Comparison of ENCODE assay signal across 13 mouse cellular contexts in genomic region chr14:59949983-59950382, GRCm38 (mm10).
DNase-seq lines count a peak whose midpoint lies in the region; ATAC-seq lines count a peak whose summit lies in the region.
"Had no signal": no experiment of that assay in that cellular context is flagged by ENCODE, and none has a peak within 500 bp of the region (broad histone marks: within the 10 kb centered on the region; RNA-seq: fewer than 3 reads in every experiment).

No protein-coding gene starts in this region.

- H3K9me3 ChIP-seq in heart, embryonic 11.5 days (replicated peaks; ENCODE audit: control insufficient read depth, low read length) = no peaks in the 10 kb centered on the region
- H3K9me3 ChIP-seq in kidney, embryonic 16.5 days (ENCODE audit: low read length) = no peaks in the 10 kb centered on the region
- no peaks in the 10 kb centered on the region for H3K9me3 ChIP-seq in embryonic facial prominence, embryonic 12.5 days
- H3K9me3 ChIP-seq in limb, embryonic 13.5 days = 0 out of 2 replicates have a peak, but pooled peaks cover 5% of the 10 kb centered on the region
- no peaks in the 10 kb centered on the region for H3K9me3 ChIP-seq in intestine, embryonic 16.5 days (ENCODE audit: control insufficient read depth, low read length)

- no peak overlapping the region for H3K4me3 ChIP-seq in heart, embryonic 11.5 days (ENCODE audit: low read depth, low read length)
- no peak overlapping the region for H3K4me3 ChIP-seq in kidney, embryonic 16.5 days (ENCODE audit: low read length)
- no peak overlapping the region for H3K4me3 ChIP-seq in embryonic facial prominence, embryonic 12.5 days
- H3K4me3 ChIP-seq in limb, embryonic 13.5 days = no peak overlapping the region
- H3K4me3 ChIP-seq in intestine, embryonic 16.5 days (ENCODE audit: low read length) = no peak overlapping the region
- H3K4me3 ChIP-seq: gastrocnemius, adult 2 months had no signal

- H3K27me3 ChIP-seq in heart, embryonic 11.5 days (ENCODE audit: control insufficient read depth, insufficient read depth, low read length) = no peaks in the 10 kb centered on the region
- H3K27me3 ChIP-seq in kidney, embryonic 16.5 days (ENCODE audit: insufficient read depth, low read length) = no peaks in the 10 kb centered on the region
- H3K27me3 ChIP-seq in embryonic facial prominence, embryonic 12.5 days = no peaks in the 10 kb centered on the region
- H3K27me3 ChIP-seq in limb, embryonic 13.5 days = no peaks in the 10 kb centered on the region
- no peaks in the 10 kb centered on the region for H3K27me3 ChIP-seq in intestine, embryonic 16.5 days (replicated peaks; ENCODE audit: control insufficient read depth, insufficient read depth, low read length)

- ATAC-seq in heart, embryonic 11.5 days (replicated peaks; ENCODE audit: insufficient number of reproducible peaks, low FRiP score, low TSS enrichment) = peak; percentile 59; the same call in 1 of the 2 replicates
- ATAC-seq in kidney, embryonic 16.5 days (ENCODE audit: low FRiP score, low TSS enrichment) = peak; percentile 49; the same call in 1 of the 2 replicates
- no peak for ATAC-seq in embryonic facial prominence, embryonic 12.5 days (ENCODE audit: insufficient number of reproducible peaks, insufficient read depth, low FRiP score, low TSS enrichment)
- 0 out of 2 replicates have a peak, but pooled peaks have one; percentile 67 for ATAC-seq in limb, embryonic 13.5 days (ENCODE audit: low FRiP score, low read depth)
- ATAC-seq in intestine, embryonic 16.5 days = no peak

- no peaks in the 10 kb centered on the region for H3K36me3 ChIP-seq in heart, embryonic 11.5 days (ENCODE audit: control insufficient read depth, insufficient read depth, low read length)
- no peaks in the 10 kb centered on the region for H3K36me3 ChIP-seq in kidney, embryonic 16.5 days (ENCODE audit: insufficient read depth, low read length)
- no peaks in the 10 kb centered on the region for H3K36me3 ChIP-seq in embryonic facial prominence, embryonic 12.5 days
- no peaks in the 10 kb centered on the region for H3K36me3 ChIP-seq in limb, embryonic 13.5 days
- H3K36me3 ChIP-seq in intestine, embryonic 16.5 days (ENCODE audit: control insufficient read depth, insufficient read depth, low read length) = no peaks in the 10 kb centered on the region

- H3K27ac ChIP-seq in heart, embryonic 11.5 days (ENCODE audit: low read depth, low read length) = peak overlapping the region; percentile 71
- H3K27ac ChIP-seq in kidney, embryonic 16.5 days (ENCODE audit: low read length) = no peak overlapping the region
- H3K27ac ChIP-seq in embryonic facial prominence, embryonic 12.5 days = 0 out of 2 replicates have a peak overlapping the region, but pooled peaks have one; percentile 7
- H3K27ac ChIP-seq in limb, embryonic 13.5 days = no peak overlapping the region
- H3K27ac ChIP-seq in intestine, embryonic 16.5 days (ENCODE audit: low read length) = no peak overlapping the region
- H3K27ac ChIP-seq: gastrocnemius, adult 2 months had no signal

- H3K4me2 ChIP-seq in heart, embryonic 11.5 days = peak overlapping the region; percentile 17; the same call in 1 of the 2 replicates
- no peak overlapping the region for H3K4me2 ChIP-seq in kidney, embryonic 16.5 days (replicated peaks; ENCODE audit: low read depth, low read length)
- no peak overlapping the region for H3K4me2 ChIP-seq in embryonic facial prominence, embryonic 12.5 days (replicated peaks)
- H3K4me2 ChIP-seq in limb, embryonic 13.5 days (replicated peaks) = no peak overlapping the region
- no peak overlapping the region for H3K4me2 ChIP-seq in intestine, embryonic 16.5 days (ENCODE audit: low read depth, low read length)
- H3K4me2 ChIP-seq: liver, embryonic 11.5 days had no signal

- no peak for DNase-seq in heart, adult 18-20 months
- DNase-seq in kidney, adult 8-10 months = no peak
- DNase-seq in urinary bladder, postnatal 10 days (ENCODE audit: low spot score) = no peak
- DNase-seq: cerebellum, adult 11-12 months; gastrocnemius, adult 2 months; kidney, postnatal 14 days; thymus, adult 2 months had no signal

- H3K9ac ChIP-seq in heart, embryonic 11.5 days (ENCODE audit: low read depth, low read length) = no peak overlapping the region
- no peak overlapping the region for H3K9ac ChIP-seq in kidney, embryonic 16.5 days (replicated peaks; ENCODE audit: low read length)
- no peak overlapping the region for H3K9ac ChIP-seq in embryonic facial prominence, embryonic 12.5 days
- no peak overlapping the region for H3K9ac ChIP-seq in limb, embryonic 13.5 days
- H3K9ac ChIP-seq in intestine, embryonic 16.5 days (ENCODE audit: low read depth, low read length) = no peak overlapping the region

- H3K4me1 ChIP-seq in heart, embryonic 11.5 days (ENCODE audit: control insufficient read depth, insufficient read depth, low read length) = peaks cover 9% of the 10 kb centered on the region
- peaks cover 7% of the 10 kb centered on the region; the same call in 1 of the 2 replicates for H3K4me1 ChIP-seq in kidney, embryonic 16.5 days (ENCODE audit: insufficient read depth, low read length)
- H3K4me1 ChIP-seq in embryonic facial prominence, embryonic 12.5 days = peaks cover 7% of the 10 kb centered on the region
- H3K4me1 ChIP-seq in limb, embryonic 13.5 days = peaks cover 10% of the 10 kb centered on the region
- no peaks in the 10 kb centered on the region for H3K4me1 ChIP-seq in intestine, embryonic 16.5 days (ENCODE audit: control insufficient read depth, insufficient read depth, low read length)

- WGBS in heart, embryonic 11.5 days (ENCODE audit: insufficient replicate concordance) = 9% methylated on average over 5 of the region's 5 CpGs
- WGBS in kidney, embryonic 16.5 days = 9% methylated on average over 5 of the region's 5 CpGs
- 7% methylated on average over 5 of the region's 5 CpGs for WGBS in embryonic facial prominence, embryonic 12.5 days
- WGBS in limb, embryonic 13.5 days = 8% methylated on average over 5 of the region's 5 CpGs
- 20% methylated on average over 5 of the region's 5 CpGs for WGBS in intestine, embryonic 16.5 days

Comparison
In these comparisons a context has a peak if more than half of its experiments do, and no peak if none do; other contexts are left out.
1. ATAC-seq: peak in heart, embryonic 11.5 days (single experiment), kidney, embryonic 16.5 days (single experiment) and limb, embryonic 13.5 days (single experiment); none in embryonic facial prominence, embryonic 12.5 days (single experiment) and intestine, embryonic 16.5 days (single experiment).
2. H3K27ac ChIP-seq: peak in heart, embryonic 11.5 days (single experiment) and embryonic facial prominence, embryonic 12.5 days (single experiment); none in kidney, embryonic 16.5 days (single experiment), limb, embryonic 13.5 days (single experiment) and intestine, embryonic 16.5 days (single experiment).